Mouse (Mus musculus): Measurements from ENCODE around the gene Tmem63a. TPM values are rescaled to one million over a fixed set of nuclear protein-coding genes. Genes with fewer than 3 reads are reported as not detected.

Gene Tmem63a
- polyA plus RNA-seq, 1 experiment from 2014 or later, result 1.3 TPM

- WGBS, result 82% methylated on average over 6 of the region's 6 CpGs
- ATAC-seq (no peak), DNase-seq (ENCODE audit: low spot score) (no peak)
- Histone ChIP-seq H3K27me3 (replicated peaks; ENCODE audit: control insufficient read depth, insufficient read depth, low read length) (no peaks in the 10 kb centered on the region), H3K27ac (ENCODE audit: low read depth, low read length) (no peak overlapping the region), H3K9ac (ENCODE audit: low read length) (no peak overlapping the region), H3K9me3 (replicated peaks; ENCODE audit: control insufficient read depth, low read length) (no peaks in the 10 kb centered on the region), H3K36me3 (ENCODE audit: control insufficient read depth, insufficient read depth, low read length) (no peaks in the 10 kb centered on the region), H3K4me2 (ENCODE audit: low read length) (no peak overlapping the region), H3K4me1 (ENCODE audit: control insufficient read depth, insufficient read depth, low read length) (no peaks in the 10 kb centered on the region), H3K4me3 (ENCODE audit: low read depth, low read length) (no peak overlapping the region)
These were observed 65.7 kb downstream of the Tmem63a start for GRCm38 (mm10) chr1:181007831-181008230.

GRCm38 (mm10) chr1:181008266-181008665, 66.1 kb downstream of the Tmem63a start:
- Histone ChIP-seq H3K4me1 (ENCODE audit: control insufficient read depth, insufficient read depth, low read length) (no peaks in the 10 kb centered on the region), H3K9me3 (replicated peaks; ENCODE audit: control insufficient read depth, low read length) (no peaks in the 10 kb centered on the region), H3K36me3 (ENCODE audit: control insufficient read depth, insufficient read depth, low read length) (no peaks in the 10 kb centered on the region), H3K27me3 (replicated peaks; ENCODE audit: control insufficient read depth, insufficient read depth, low read length) (no peaks in the 10 kb centered on the region), H3K27ac (ENCODE audit: low read depth, low read length) (no peak overlapping the region), H3K4me3 (ENCODE audit: low read depth, low read length) (no peak overlapping the region), H3K9ac (ENCODE audit: low read length) (no peak overlapping the region), H3K4me2 (ENCODE audit: low read length) (no peak overlapping the region)
- 94% methylated on average over 2 of the region's 2 CpGs for WGBS
- no peak for DNase-seq (ENCODE audit: low spot score)
- no peak for ATAC-seq

- WGBS, result 88% methylated on average over 4 of the region's 4 CpGs
These were observed 67.0 kb downstream of the Tmem63a start for GRCm38 (mm10) chr1:181009011-181009590.

GRCm38 (mm10) chr1:181009754-181010153, 67.6 kb downstream of the Tmem63a start:
- no peaks in the 10 kb centered on the region for H3K4me1 ChIP-seq (ENCODE audit: control insufficient read depth, insufficient read depth, low read length)
- H3K9ac ChIP-seq (ENCODE audit: low read length), result no peak overlapping the region
- H3K36me3 ChIP-seq (ENCODE audit: control insufficient read depth, insufficient read depth, low read length), result no peaks in the 10 kb centered on the region
- H3K27me3 ChIP-seq (replicated peaks; ENCODE audit: control insufficient read depth, insufficient read depth, low read length), result no peaks in the 10 kb centered on the region
- 71% methylated on average over 3 of the region's 3 CpGs for WGBS
- DNase-seq (ENCODE audit: low spot score) (no peak), ATAC-seq (no peak)
- H3K9me3 ChIP-seq (replicated peaks; ENCODE audit: control insufficient read depth, low read length), result no peaks in the 10 kb centered on the region
- H3K4me3 ChIP-seq (ENCODE audit: low read depth, low read length), result no peak overlapping the region
- H3K27ac ChIP-seq (ENCODE audit: low read depth, low read length), result no peak overlapping the region
- no peak overlapping the region for H3K4me2 ChIP-seq (ENCODE audit: low read length)

More at GRCm38 (mm10) chr1:181009011-181009590, 67.0 kb downstream of the Tmem63a start:
- no peak for DNase-seq (ENCODE audit: low spot score)
- Histone ChIP-seq H3K4me2 (ENCODE audit: low read length) (no peak overlapping the region), H3K36me3 (ENCODE audit: control insufficient read depth, insufficient read depth, low read length) (no peaks in the 10 kb centered on the region), H3K27me3 (replicated peaks; ENCODE audit: control insufficient read depth, insufficient read depth, low read length) (no peaks in the 10 kb centered on the region), H3K27ac (ENCODE audit: low read depth, low read length) (no peak overlapping the region), H3K4me1 (ENCODE audit: control insufficient read depth, insufficient read depth, low read length) (no peaks in the 10 kb centered on the region), H3K4me3 (ENCODE audit: low read depth, low read length) (no peak overlapping the region), H3K9me3 (replicated peaks; ENCODE audit: control insufficient read depth, low read length) (no peaks in the 10 kb centered on the region), H3K9ac (ENCODE audit: low read length) (no peak overlapping the region)
- no peak for ATAC-seq

- H3K4me2 ChIP-seq (ENCODE audit: low read length), result no peak overlapping the region
- H3K36me3 ChIP-seq (ENCODE audit: control insufficient read depth, insufficient read depth, low read length), result no peaks in the 10 kb centered on the region
- H3K9ac ChIP-seq (ENCODE audit: low read length), result no peak overlapping the region
- no peak overlapping the region for H3K4me3 ChIP-seq (ENCODE audit: low read depth, low read length)
- no peak overlapping the region for H3K27ac ChIP-seq (ENCODE audit: low read depth, low read length)
- DNase-seq (ENCODE audit: low spot score), result no peak
- H3K4me1 ChIP-seq (ENCODE audit: control insufficient read depth, insufficient read depth, low read length), result no peaks in the 10 kb centered on the region; the same call in 1 of the 2 replicates
- WGBS, result 60% methylated on average over 4 of the region's 4 CpGs
- no peaks in the 10 kb centered on the region for H3K27me3 ChIP-seq (replicated peaks; ENCODE audit: control insufficient read depth, insufficient read depth, low read length)
- no peak for ATAC-seq
- no peaks in the 10 kb centered on the region for H3K9me3 ChIP-seq (replicated peaks; ENCODE audit: control insufficient read depth, low read length)
These were observed 68.2 kb downstream of the Tmem63a start for GRCm38 (mm10) chr1:181010171-181010932.

GRCm38 (mm10) chr1:181011601-181012000, 69.5 kb downstream of the Tmem63a start:
- H3K27me3 ChIP-seq (replicated peaks; ENCODE audit: control insufficient read depth, insufficient read depth, low read length), result no peaks in the 10 kb centered on the region
- H3K4me3 ChIP-seq (ENCODE audit: low read depth, low read length), result no peak overlapping the region
- DNase-seq (ENCODE audit: low spot score) (no peak), ATAC-seq (no peak)
- no peaks in the 10 kb centered on the region for H3K9me3 ChIP-seq (replicated peaks; ENCODE audit: control insufficient read depth, low read length)
- H3K27ac ChIP-seq (ENCODE audit: low read depth, low read length), result no peak overlapping the region
- peaks cover 1% of the 10 kb centered on the region for H3K4me1 ChIP-seq (ENCODE audit: control insufficient read depth, insufficient read depth, low read length)
- H3K4me2 ChIP-seq (ENCODE audit: low read length), result no peak overlapping the region
- H3K36me3 ChIP-seq (ENCODE audit: control insufficient read depth, insufficient read depth, low read length), result no peaks in the 10 kb centered on the region
- no peak overlapping the region for H3K9ac ChIP-seq (ENCODE audit: low read length)
- WGBS, result 70% methylated on average over 5 of the region's 5 CpGs

- H3K4me2 ChIP-seq (ENCODE audit: low read length), result no peak overlapping the region
- H3K4me3 ChIP-seq (ENCODE audit: low read depth, low read length), result no peak overlapping the region
- H3K4me1 ChIP-seq (ENCODE audit: control insufficient read depth, insufficient read depth, low read length), result peaks cover 4% of the 10 kb centered on the region
- H3K27me3 ChIP-seq (replicated peaks; ENCODE audit: control insufficient read depth, insufficient read depth, low read length), result no peaks in the 10 kb centered on the region
- H3K36me3 ChIP-seq (ENCODE audit: control insufficient read depth, insufficient read depth, low read length), result no peaks in the 10 kb centered on the region
- 88% methylated on average over 3 of the region's 3 CpGs for WGBS
- DNase-seq (ENCODE audit: low spot score) (no peak), ATAC-seq (no peak)
- no peak overlapping the region for H3K9ac ChIP-seq (ENCODE audit: low read length)
- no peaks in the 10 kb centered on the region for H3K9me3 ChIP-seq (replicated peaks; ENCODE audit: control insufficient read depth, low read length)
- H3K27ac ChIP-seq (ENCODE audit: low read depth, low read length), result no peak overlapping the region
These were observed 70.3 kb downstream of the Tmem63a start for GRCm38 (mm10) chr1:181012416-181012815.

- no peaks in the 10 kb centered on the region for H3K36me3 ChIP-seq (ENCODE audit: control insufficient read depth, insufficient read depth, low read length)
- DNase-seq (ENCODE audit: low spot score) (no peak), ATAC-seq (no peak)
- no peak overlapping the region for H3K4me3 ChIP-seq (ENCODE audit: low read depth, low read length)
- no peak overlapping the region for H3K9ac ChIP-seq (ENCODE audit: low read length)
- H3K9me3 ChIP-seq (replicated peaks; ENCODE audit: control insufficient read depth, low read length), result no peaks in the 10 kb centered on the region
- no peak overlapping the region for H3K27ac ChIP-seq (ENCODE audit: low read depth, low read length)
- no peak overlapping the region for H3K4me2 ChIP-seq (ENCODE audit: low read length)
- H3K27me3 ChIP-seq (replicated peaks; ENCODE audit: control insufficient read depth, insufficient read depth, low read length), result no peaks in the 10 kb centered on the region
- WGBS, result 73% methylated on average over 6 of the region's 6 CpGs
- H3K4me1 ChIP-seq (ENCODE audit: control insufficient read depth, insufficient read depth, low read length), result peaks cover 4% of the 10 kb centered on the region
These were observed 71.3 kb downstream of the Tmem63a start for GRCm38 (mm10) chr1:181013446-181013845.

Data from forebrain, embryonic 14.5 days (tissue).